ENCODE assay signal across 9 mouse cellular contexts in the genomic region with DNA sequence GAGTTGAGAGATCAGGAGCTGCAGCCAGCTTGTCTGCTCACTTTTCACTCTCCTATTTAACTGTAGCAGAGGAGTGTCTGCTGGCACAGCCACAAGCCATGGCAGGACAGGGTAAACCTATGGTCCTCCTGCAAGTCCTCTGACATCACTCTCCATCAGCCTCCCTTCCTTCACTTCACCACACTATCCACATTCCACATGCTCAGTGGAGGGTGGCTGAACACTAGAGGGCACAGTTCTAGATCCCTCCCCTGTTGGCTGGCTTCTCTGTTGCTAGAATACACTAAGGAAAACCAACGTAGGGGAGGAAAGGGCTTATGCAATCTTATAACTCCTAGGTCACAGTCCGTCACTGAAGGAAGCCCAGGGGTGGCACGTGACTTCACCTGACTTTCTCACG. TPM values are rescaled to one million over a fixed set of nuclear protein-coding genes. Genes with fewer than 3 reads are reported as not detected.
A peak's percentile ranks its signal among the peaks of the same experiment; 100 is the strongest.
DNase-seq lines count a peak whose midpoint lies in the region; ATAC-seq lines count a peak whose summit lies in the region.
"Had no signal": no experiment of that assay in that cellular context is flagged by ENCODE, and none has a peak within 500 bp of the region (broad histone marks: within the 10 kb centered on the region; RNA-seq: fewer than 3 reads in every experiment).

No protein-coding gene starts in this region.

- ATAC-seq in kidney, embryonic 16.5 days (ENCODE audit: low FRiP score, low TSS enrichment): peak; percentile 94

- H3K4me3 ChIP-seq in kidney, embryonic 16.5 days (ENCODE audit: low read length): no peak overlapping the region

- H3K9me3 ChIP-seq in kidney, embryonic 16.5 days (ENCODE audit: low read length): no peaks in the 10 kb centered on the region

- no peaks in the 10 kb centered on the region for H3K27me3 ChIP-seq in kidney, embryonic 16.5 days (ENCODE audit: insufficient read depth, low read length)

- no peak overlapping the region for H3K9ac ChIP-seq in kidney, embryonic 16.5 days (replicated peaks; ENCODE audit: low read length)

- peaks cover 59% of the 10 kb centered on the region for H3K36me3 ChIP-seq in kidney, embryonic 16.5 days (ENCODE audit: insufficient read depth, low read length)

- WGBS in kidney, embryonic 16.5 days: 49% methylated on average over 4 of the region's 4 CpGs

- DNase-seq in cerebellum, postnatal 36 days: peak; percentile 16 to 18
- no peak for DNase-seq in cerebellum, postnatal 4 days (ENCODE audit: low spot score in 2 of 2)
- DNase-seq in ovary, postnatal 36 days (ENCODE audit: low spot score): peak; percentile 11
- DNase-seq in ovary, adult 18-20 months (ENCODE audit: low spot score): no peak
- no peak for DNase-seq in thymus, postnatal 14 days
- DNase-seq in frontal cortex, postnatal 10 days (ENCODE audit: low spot score in 2 of 2): no peak
- DNase-seq in thymus, postnatal 36 days: no peak
- DNase-seq: gastrocnemius, postnatal 14 days had no signal

- H3K4me1 ChIP-seq in kidney, embryonic 16.5 days (ENCODE audit: insufficient read depth, low read length): 0 out of 2 replicates have a peak, but pooled peaks cover 3% of the 10 kb centered on the region

- H3K4me2 ChIP-seq in kidney, embryonic 16.5 days (replicated peaks; ENCODE audit: low read depth, low read length): no peak overlapping the region

- peak overlapping the region; percentile 24; the same call in 1 of the 2 replicates for H3K27ac ChIP-seq in kidney, embryonic 16.5 days (ENCODE audit: low read length)

RNA-seq across cellular contexts. Expression of a gene that starts 27.3 kb away (rescaled TPM):
- 24.2 and 25.2 TPM in 2 replicates for polyA plus RNA-seq in kidney, embryonic 16.5 days (2015; fragmentation: Nextera tagmentation; extraction: Ambion mirVana)

RNA-seq across cellular contexts. Expression of a gene that starts 59.8 kb away (rescaled TPM):
- 13.0 and 13.1 TPM in 2 replicates for polyA plus RNA-seq in kidney, embryonic 16.5 days (2015; fragmentation: Nextera tagmentation; extraction: Ambion mirVana)

Comparison
In these comparisons a context has a peak if more than half of its experiments do, and no peak if none do; other contexts are left out.
1. DNase-seq: peak in cerebellum, postnatal 36 days (2 of 2) and ovary, postnatal 36 days (single experiment); none in cerebellum, postnatal 4 days (0 of 2), ovary, adult 18-20 months (single experiment), thymus, postnatal 14 days (single experiment), frontal cortex, postnatal 10 days (0 of 2) and thymus, postnatal 36 days (0 of 2).